Mouse (Mus musculus): ENCODE data around the gene Myl3. TPM values are rescaled to one million over a fixed set of nuclear protein-coding genes. Genes with fewer than 3 reads are reported as not detected.

Myl3 gene
- polyA plus RNA-seq, 1 experiment from 2014 or later, result 6.8 TPM

GRCm38 (mm10) chr9:110746238-110746637, 4.6 kb downstream of the Myl3 start:
- H3K9me3 ChIP-seq (ENCODE audit: control insufficient read depth, low read length), result no peaks in the 10 kb centered on the region
- ATAC-seq (replicated peaks; ENCODE audit: low FRiP score) (no peak), DNase-seq (ENCODE audit: low spot score) (no peak)
- 31% methylated on average over 5 of the region's 5 CpGs for WGBS
- H3K27me3 ChIP-seq (replicated peaks; ENCODE audit: control insufficient read depth, insufficient read depth, low read length), result peaks cover 49% of the 10 kb centered on the region
- H3K27ac ChIP-seq (ENCODE audit: low read depth, low read length), result peak overlapping the region; percentile 71
- H3K36me3 ChIP-seq (ENCODE audit: control insufficient read depth, insufficient read depth, low read length), result no peaks in the 10 kb centered on the region
- peaks cover 30% of the 10 kb centered on the region for H3K4me1 ChIP-seq (replicated peaks; ENCODE audit: control insufficient read depth, insufficient read depth, low read length)
- no peak overlapping the region for H3K9ac ChIP-seq (ENCODE audit: low read depth, low read length)
- H3K4me2 ChIP-seq, result no peak overlapping the region
- H3K4me3 ChIP-seq (ENCODE audit: low read depth, low read length), result no peak overlapping the region

- no peak within 1 kb of the TSS for H3K4me3 ChIP-seq (ENCODE audit: low read depth, low read length)
- H3K27ac ChIP-seq (ENCODE audit: low read depth, low read length), result peak within 1 kb of the TSS; percentile 71
- WGBS, result 69% methylated on average over 7 of the region's 7 CpGs
- H3K4me1 ChIP-seq (replicated peaks; ENCODE audit: control insufficient read depth, insufficient read depth, low read length), result peaks cover 37% of the 10 kb centered on the region
- no peaks in the 10 kb centered on the region for H3K36me3 ChIP-seq (ENCODE audit: control insufficient read depth, insufficient read depth, low read length)
- DNase-seq (ENCODE audit: low spot score) (no peak), ATAC-seq (replicated peaks; ENCODE audit: low FRiP score) (no peak)
- H3K27me3 ChIP-seq (replicated peaks; ENCODE audit: control insufficient read depth, insufficient read depth, low read length), result peaks cover 41% of the 10 kb centered on the region
- no peak within 1 kb of the TSS for H3K9ac ChIP-seq (ENCODE audit: low read depth, low read length)
- H3K9me3 ChIP-seq (ENCODE audit: control insufficient read depth, low read length), result no peaks in the 10 kb centered on the region
- H3K4me2 ChIP-seq, result no peak within 1 kb of the TSS
Observed at GRCm38 (mm10) chr9:110746961-110747360, 5.3 kb downstream of the Myl3 start, which contains the start of gene Pth1r. TSS of gene Pth1r (minus strand) at chr9:110747145.

GRCm38 (mm10) chr9:110748451-110748850, 6.8 kb downstream of the Myl3 start:
- 74% methylated on average over 2 of the region's 2 CpGs for WGBS
- H3K4me3 ChIP-seq (ENCODE audit: low read depth, low read length), result no peak overlapping the region
- no peak for DNase-seq (ENCODE audit: low spot score)
- H3K9ac ChIP-seq (ENCODE audit: low read depth, low read length), result no peak overlapping the region
- no peaks in the 10 kb centered on the region for H3K9me3 ChIP-seq (ENCODE audit: control insufficient read depth, low read length)
- H3K27ac ChIP-seq (ENCODE audit: low read depth, low read length), result no peak overlapping the region
- peaks cover 48% of the 10 kb centered on the region for H3K4me1 ChIP-seq (replicated peaks; ENCODE audit: control insufficient read depth, insufficient read depth, low read length)
- no peak for ATAC-seq (replicated peaks; ENCODE audit: low FRiP score)
- H3K4me2 ChIP-seq, result no peak overlapping the region
- peaks cover 26% of the 10 kb centered on the region for H3K27me3 ChIP-seq (replicated peaks; ENCODE audit: control insufficient read depth, insufficient read depth, low read length)
- H3K36me3 ChIP-seq (ENCODE audit: control insufficient read depth, insufficient read depth, low read length), result no peaks in the 10 kb centered on the region

- no peaks in the 10 kb centered on the region for H3K36me3 ChIP-seq (ENCODE audit: control insufficient read depth, insufficient read depth, low read length)
- peaks cover 47% of the 10 kb centered on the region for H3K4me1 ChIP-seq (replicated peaks; ENCODE audit: control insufficient read depth, insufficient read depth, low read length)
- no peak for DNase-seq (ENCODE audit: low spot score)
- H3K4me2 ChIP-seq, result peak overlapping the region; percentile 30; the same call in 1 of the 2 replicates
- 39% methylated on average over 14 of the region's 14 CpGs for whole genome bisulfite sequencing
- H3K9ac ChIP-seq (ENCODE audit: low read depth, low read length), result peak overlapping the region; percentile 3; the same call in 1 of the 2 replicates
- H3K27me3 ChIP-seq (replicated peaks; ENCODE audit: control insufficient read depth, insufficient read depth, low read length), result peaks cover 5% of the 10 kb centered on the region
- H3K9me3 ChIP-seq (ENCODE audit: control insufficient read depth, low read length), result no peaks in the 10 kb centered on the region
- H3K27ac ChIP-seq (ENCODE audit: low read depth, low read length), result peak overlapping the region; percentile 70
- no peak for ATAC-seq (replicated peaks; ENCODE audit: low FRiP score)
- H3K4me3 ChIP-seq (ENCODE audit: low read depth, low read length), result no peak overlapping the region
Observed at GRCm38 (mm10) chr9:110750404-110751187, 8.9 kb downstream of the Myl3 start.

- Histone ChIP-seq H3K4me2 (peak overlapping the region; percentile 30), H3K4me1 (replicated peaks; ENCODE audit: control insufficient read depth, insufficient read depth, low read length) (peaks cover 44% of the 10 kb centered on the region), H3K4me3 (ENCODE audit: low read depth, low read length) (no peak overlapping the region), H3K27me3 (replicated peaks; ENCODE audit: control insufficient read depth, insufficient read depth, low read length) (no peaks in the 10 kb centered on the region), H3K27ac (ENCODE audit: low read depth, low read length) (peak overlapping the region; percentile 70), H3K9me3 (ENCODE audit: control insufficient read depth, low read length) (no peaks in the 10 kb centered on the region), H3K36me3 (ENCODE audit: control insufficient read depth, insufficient read depth, low read length) (no peaks in the 10 kb centered on the region), H3K9ac (ENCODE audit: low read depth, low read length) (peak overlapping the region; percentile 3; the same call in 1 of the 2 replicates)
- WGBS, result 47% methylated on average over 5 of the region's 5 CpGs
- ATAC-seq (replicated peaks; ENCODE audit: low FRiP score) (peak; percentile 78), DNase-seq (ENCODE audit: low spot score) (no peak)
Observed at GRCm38 (mm10) chr9:110751412-110751811, 9.8 kb downstream of the Myl3 start.

GRCm38 (mm10) chr9:110752917-110753435, 11.3 kb downstream of the Myl3 start:
- H3K4me1 ChIP-seq (replicated peaks; ENCODE audit: control insufficient read depth, insufficient read depth, low read length), result peaks cover 39% of the 10 kb centered on the region
- peak; percentile 73 for ATAC-seq (replicated peaks; ENCODE audit: low FRiP score)
- 49% methylated on average over 4 of the region's 4 CpGs for WGBS
- H3K9ac ChIP-seq (ENCODE audit: low read depth, low read length), result no peak overlapping the region
- no peak overlapping the region for H3K4me3 ChIP-seq (ENCODE audit: low read depth, low read length)
- no peaks in the 10 kb centered on the region for H3K9me3 ChIP-seq (ENCODE audit: control insufficient read depth, low read length)
- no peak overlapping the region for H3K4me2 ChIP-seq
- no peak for DNase-seq (ENCODE audit: low spot score)
- no peaks in the 10 kb centered on the region for H3K36me3 ChIP-seq (ENCODE audit: control insufficient read depth, insufficient read depth, low read length)
- H3K27me3 ChIP-seq (replicated peaks; ENCODE audit: control insufficient read depth, insufficient read depth, low read length), result no peaks in the 10 kb centered on the region
- no peak overlapping the region for H3K27ac ChIP-seq (ENCODE audit: low read depth, low read length)

- no peaks in the 10 kb centered on the region for H3K27me3 ChIP-seq (replicated peaks; ENCODE audit: control insufficient read depth, insufficient read depth, low read length)
- no peak overlapping the region for H3K27ac ChIP-seq (ENCODE audit: low read depth, low read length)
- WGBS, result 89% methylated on average over 4 of the region's 4 CpGs
- H3K9ac ChIP-seq (ENCODE audit: low read depth, low read length), result no peak overlapping the region
- H3K9me3 ChIP-seq (ENCODE audit: control insufficient read depth, low read length), result no peaks in the 10 kb centered on the region
- ATAC-seq (replicated peaks; ENCODE audit: low FRiP score) (no peak), DNase-seq (ENCODE audit: low spot score) (no peak)
- H3K4me3 ChIP-seq (ENCODE audit: low read depth, low read length), result no peak overlapping the region
- peaks cover 39% of the 10 kb centered on the region for H3K4me1 ChIP-seq (replicated peaks; ENCODE audit: control insufficient read depth, insufficient read depth, low read length)
- H3K36me3 ChIP-seq (ENCODE audit: control insufficient read depth, insufficient read depth, low read length), result no peaks in the 10 kb centered on the region
- H3K4me2 ChIP-seq, result no peak overlapping the region
Observed at GRCm38 (mm10) chr9:110753773-110754172, 12.1 kb downstream of the Myl3 start.

- H3K36me3 ChIP-seq (ENCODE audit: control insufficient read depth, insufficient read depth, low read length), result no peaks in the 10 kb centered on the region
- no peak overlapping the region for H3K4me3 ChIP-seq (ENCODE audit: low read depth, low read length)
- no peak for ATAC-seq (replicated peaks; ENCODE audit: low FRiP score)
- peaks cover 8% of the 10 kb centered on the region for H3K4me1 ChIP-seq (replicated peaks; ENCODE audit: control insufficient read depth, insufficient read depth, low read length)
- no peak for DNase-seq (ENCODE audit: low spot score)
- H3K27me3 ChIP-seq (replicated peaks; ENCODE audit: control insufficient read depth, insufficient read depth, low read length), result no peaks in the 10 kb centered on the region
- no peaks in the 10 kb centered on the region for H3K9me3 ChIP-seq (ENCODE audit: control insufficient read depth, low read length)
- no peak overlapping the region for H3K9ac ChIP-seq (ENCODE audit: low read depth, low read length)
- no peak overlapping the region for H3K4me2 ChIP-seq
- H3K27ac ChIP-seq (ENCODE audit: low read depth, low read length), result no peak overlapping the region
- 76% methylated on average over 5 of the region's 5 CpGs for WGBS
Observed at GRCm38 (mm10) chr9:110757816-110758215, 16.2 kb downstream of the Myl3 start.

GRCm38 (mm10) chr9:110758605-110759004, 16.9 kb downstream of the Myl3 start:
- Histone ChIP-seq H3K27me3 (replicated peaks; ENCODE audit: control insufficient read depth, insufficient read depth, low read length) (no peaks in the 10 kb centered on the region; the same call in 1 of the 2 replicates), H3K4me3 (ENCODE audit: low read depth, low read length) (no peak overlapping the region), H3K4me1 (replicated peaks; ENCODE audit: control insufficient read depth, insufficient read depth, low read length) (peaks cover 2% of the 10 kb centered on the region; the same call in 1 of the 2 replicates), H3K27ac (ENCODE audit: low read depth, low read length) (no peak overlapping the region), H3K9ac (ENCODE audit: low read depth, low read length) (no peak overlapping the region), H3K9me3 (ENCODE audit: control insufficient read depth, low read length) (no peaks in the 10 kb centered on the region), H3K4me2 (no peak overlapping the region), H3K36me3 (ENCODE audit: control insufficient read depth, insufficient read depth, low read length) (no peaks in the 10 kb centered on the region)
- DNase-seq (ENCODE audit: low spot score) (no peak), ATAC-seq (replicated peaks; ENCODE audit: low FRiP score) (no peak)
- 69% methylated on average over 8 of the region's 8 CpGs for WGBS
